ENCODE assay signal across 10 mouse cellular contexts in the genomic region with DNA sequence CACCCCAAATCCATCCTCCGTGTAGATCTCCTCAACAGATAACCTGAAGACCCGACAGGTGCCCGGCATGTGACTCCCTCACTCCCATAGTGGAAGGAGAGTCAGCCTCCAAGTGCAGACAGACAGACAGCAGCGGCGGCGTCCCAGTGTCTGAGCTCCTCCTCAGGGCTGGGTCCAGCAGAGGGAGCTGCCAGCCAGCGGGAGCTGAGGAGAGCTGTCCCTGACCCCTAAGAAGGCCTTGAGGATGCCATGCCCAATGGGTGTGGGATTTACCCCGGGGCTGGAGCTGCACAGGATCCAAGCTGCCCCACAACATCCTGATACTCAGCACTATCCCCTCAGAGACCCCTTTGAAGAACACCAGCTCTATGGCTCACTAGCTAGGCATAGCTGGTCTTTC.
DNase-seq lines count a peak whose midpoint lies in the region; ATAC-seq and TF ChIP-seq lines count a peak whose summit lies in the region.
"Had no signal": no experiment of that assay in that cellular context is flagged by ENCODE, and none has a peak within 500 bp of the region (broad histone marks: within the 10 kb centered on the region; RNA-seq: fewer than 3 reads in every experiment).

No protein-coding gene starts in this region.

- no peak for ATAC-seq in CD4-positive, CD25-positive, alpha-beta regulatory T cell, adult 4 months
- no peak for ATAC-seq in embryonic facial prominence, embryonic 14.5 days (ENCODE audit: low read depth)
- peak; percentile 76 for ATAC-seq in lung, postnatal 0 days

- H3K9ac ChIP-seq in ES-Bruce4 (ENCODE audit: low read depth, poor library complexity, severe bottlenecking): no peak overlapping the region
- no peak overlapping the region for H3K9ac ChIP-seq in embryonic facial prominence, embryonic 14.5 days (ENCODE audit: low read depth, low read length)
- no peak overlapping the region for H3K9ac ChIP-seq in lung, postnatal 0 days (replicated peaks; ENCODE audit: low read depth)
- H3K9ac ChIP-seq: embryonic facial prominence, embryonic 12.5 days; liver, embryonic 13.5 days had no signal

- H3K4me1 ChIP-seq in ES-Bruce4 (ENCODE audit: control insufficient read depth, insufficient read depth, low read length): peaks cover 6% of the 10 kb centered on the region
- no peaks in the 10 kb centered on the region for H3K4me1 ChIP-seq in embryonic facial prominence, embryonic 14.5 days (ENCODE audit: control insufficient read depth, insufficient read depth, low read length)
- H3K4me1 ChIP-seq in lung, postnatal 0 days (ENCODE audit: insufficient read depth, low read depth, low read length): no peaks in the 10 kb centered on the region
- H3K4me1 ChIP-seq: embryonic facial prominence, embryonic 12.5 days; liver, embryonic 13.5 days had no signal

- DNase-seq in CD4-positive, CD25-positive, alpha-beta regulatory T cell, adult 2 months (ENCODE audit: low read depth, low spot score): peak; percentile 3
- DNase-seq in embryonic facial prominence, embryonic 14.5 days (ENCODE audit: low spot score): peak; percentile 16
- peak; percentile 67 to 70 for DNase-seq in heart, postnatal 36 days
- peak; percentile 63 for DNase-seq in lung, postnatal 0 days (ENCODE audit: low spot score)
- no peak for DNase-seq in frontal cortex, postnatal 14 days (ENCODE audit: low spot score in 2 of 2)
- no peak for DNase-seq in thymus, postnatal 36 days
- DNase-seq: liver, embryonic 13.5 days had no signal

- H3K4me3 ChIP-seq in ES-Bruce4 (ENCODE audit: low read depth, low read length): no peak overlapping the region
- H3K4me3 ChIP-seq in embryonic facial prominence, embryonic 14.5 days (ENCODE audit: low read depth, low read length): no peak overlapping the region
- no peak overlapping the region for H3K4me3 ChIP-seq in lung, postnatal 0 days (ENCODE audit: low read depth, low read length)
- H3K4me3 ChIP-seq: embryonic facial prominence, embryonic 12.5 days; liver, embryonic 13.5 days had no signal

- no peak for TF ChIP-seq POLR2A in ES-Bruce4 (IDR thresholded peaks at IDR 0.05; ENCODE audit: insufficient read depth, low read length)

- H3K4me2 ChIP-seq in embryonic facial prominence, embryonic 14.5 days (ENCODE audit: low read depth, low read length): no peak overlapping the region
- no peak overlapping the region for H3K4me2 ChIP-seq in lung, postnatal 0 days (replicated peaks; ENCODE audit: low read depth, low read length)
- H3K4me2 ChIP-seq: embryonic facial prominence, embryonic 12.5 days; liver, embryonic 13.5 days had no signal

- TF ChIP-seq EP300 in ES-Bruce4 (IDR thresholded peaks at IDR 0.05; ENCODE audit: insufficient read depth, low read depth, low read length): no peak
- no peak for TF ChIP-seq EP300 in lung, postnatal 0 days (IDR thresholded peaks at IDR 0.05)

- WGBS in embryonic facial prominence, embryonic 14.5 days: 23% methylated on average over 8 of the region's 8 CpGs
- WGBS in lung, postnatal 0 days: 29% methylated on average over 8 of the region's 8 CpGs

- peak; percentile 60 for TF ChIP-seq CTCF in ES-Bruce4 (IDR thresholded peaks at IDR 0.05; ENCODE audit: low read depth, low read length)
- TF ChIP-seq CTCF in lung, postnatal 0 days (IDR thresholded peaks at IDR 0.05): peak; percentile 81

- intact Hi-C loops in heart, postnatal 36 days (cut with DNase I): loop anchor here (1.0 to 5.0 kb wide), 3 partner anchors 101 to 284 kb away; a partner anchor contains a TSS

- no peaks in the 10 kb centered on the region for H3K9me3 ChIP-seq in ES-Bruce4 (replicated peaks; ENCODE audit: control insufficient read depth, insufficient read depth, low read length, poor library complexity, severe bottlenecking)
- no peaks in the 10 kb centered on the region for H3K9me3 ChIP-seq in embryonic facial prominence, embryonic 14.5 days (ENCODE audit: control insufficient read depth, low read length)
- H3K9me3 ChIP-seq in lung, postnatal 0 days (ENCODE audit: low read length): no peaks in the 10 kb centered on the region

- H3K27ac ChIP-seq in ES-Bruce4 (ENCODE audit: insufficient read depth, low read length): no peak overlapping the region
- no peak overlapping the region for H3K27ac ChIP-seq in embryonic facial prominence, embryonic 14.5 days (replicated peaks; ENCODE audit: low read depth, low read length)
- no peak overlapping the region for H3K27ac ChIP-seq in lung, postnatal 0 days (ENCODE audit: low read length)
- H3K27ac ChIP-seq: embryonic facial prominence, embryonic 12.5 days; liver, embryonic 13.5 days had no signal

- H3K36me3 ChIP-seq in ES-Bruce4 (ENCODE audit: control insufficient read depth, insufficient read depth, low read length, poor library complexity, severe bottlenecking): no peaks in the 10 kb centered on the region
- no peaks in the 10 kb centered on the region for H3K36me3 ChIP-seq in embryonic facial prominence, embryonic 14.5 days (ENCODE audit: control insufficient read depth, insufficient read depth, low read length)
- H3K36me3 ChIP-seq in lung, postnatal 0 days (ENCODE audit: insufficient read depth, low read length): no peaks in the 10 kb centered on the region
- H3K36me3 ChIP-seq: embryonic facial prominence, embryonic 12.5 days; liver, embryonic 13.5 days had no signal

- H3K27me3 ChIP-seq in ES-Bruce4 (ENCODE audit: control insufficient read depth, insufficient read depth, low read length, poor library complexity, severe bottlenecking): no peaks in the 10 kb centered on the region
- H3K27me3 ChIP-seq in embryonic facial prominence, embryonic 14.5 days (replicated peaks; ENCODE audit: control insufficient read depth, insufficient read depth, low read length): no peaks in the 10 kb centered on the region
- H3K27me3 ChIP-seq in lung, postnatal 0 days (replicated peaks; ENCODE audit: insufficient read depth, low read length): no peaks in the 10 kb centered on the region

Comparison
In these comparisons a context has a peak if more than half of its experiments do, and no peak if none do; other contexts are left out.
1. DNase-seq: peak in CD4-positive, CD25-positive, alpha-beta regulatory T cell, adult 2 months (single experiment), embryonic facial prominence, embryonic 14.5 days (single experiment), heart, postnatal 36 days (2 of 2) and lung, postnatal 0 days (single experiment); none in frontal cortex, postnatal 14 days (0 of 2) and thymus, postnatal 36 days (0 of 2).